Mouse (Mus musculus) A20 (cell line): ENCODE data around the gene Glis1.

Experiments used
- DNase-seq: peaks from one replicate; pipeline ENCODE4 v3.0.0-alpha.2; 2011; ENCODE audit warnings: low read depth, low spot score

Gene Glis1

GRCm38 (mm10) chr4:107623916-107624315 lies 189.5 kb downstream of the Glis1 start:
- DNase-seq: no peak

DNA sequence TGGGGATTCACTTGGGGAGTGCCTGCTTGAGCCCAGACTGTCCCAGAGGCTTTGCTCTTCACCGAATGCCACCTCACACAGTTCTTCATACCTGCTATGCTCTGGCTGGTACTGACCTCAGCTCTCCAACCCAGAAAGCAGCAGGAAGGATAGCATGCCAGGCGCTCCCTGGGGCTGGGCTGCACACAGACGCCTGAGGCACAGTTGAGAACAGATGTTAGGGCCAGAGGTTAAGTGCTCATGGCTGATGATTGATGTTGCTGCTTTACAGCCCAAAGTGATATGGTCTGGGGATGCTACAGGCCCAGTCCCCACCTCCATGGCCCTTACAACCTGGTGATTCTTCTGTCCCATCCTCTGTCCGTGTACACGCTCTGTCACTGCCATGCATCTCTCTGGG lies 190.6 kb downstream of the Glis1 start:
- no peak for DNase-seq

DNA sequence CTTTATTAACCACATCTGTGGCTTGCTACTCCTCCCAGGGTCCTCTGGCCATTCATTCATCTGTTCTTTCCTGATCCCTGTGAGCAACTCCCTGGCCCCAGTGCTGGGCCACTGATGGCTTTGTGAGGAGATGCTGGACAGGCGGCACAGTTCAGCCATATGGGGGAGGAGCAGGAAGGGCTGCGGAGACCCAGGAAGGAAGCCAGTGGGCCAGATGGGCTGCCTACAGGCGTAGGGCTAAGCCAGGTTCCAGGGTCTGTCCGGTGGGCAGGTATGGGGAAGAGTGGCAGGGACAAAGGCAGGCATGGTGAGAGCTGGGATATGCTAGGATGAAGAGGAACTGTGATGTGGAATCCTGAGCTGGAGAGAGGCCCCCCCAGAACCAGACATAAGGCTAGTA lies 193.8 kb downstream of the Glis1 start:
- DNase-seq: no peak

- DNase-seq: no peak
Observed at GRCm38 (mm10) chr4:107628921-107629411, 194.6 kb downstream of the Glis1 start.

DNA sequence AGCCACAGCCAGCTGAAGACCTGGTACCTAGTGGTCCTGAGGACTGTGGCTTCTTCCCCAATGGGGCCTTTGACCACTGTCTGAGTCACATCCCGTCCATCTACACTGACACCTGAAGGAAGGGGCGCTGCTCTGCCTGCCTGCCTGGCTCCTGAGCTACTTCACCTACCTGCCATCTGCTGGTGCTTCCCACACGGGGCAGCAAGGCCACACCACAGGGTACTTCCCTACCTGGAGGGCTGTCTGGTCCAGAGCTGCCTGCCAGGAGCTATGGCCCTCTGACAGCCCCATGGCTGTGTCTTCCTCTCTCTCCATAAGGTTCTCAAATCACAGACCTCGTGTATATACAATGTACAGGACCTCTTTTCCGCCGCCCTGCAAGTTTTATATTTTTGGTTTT lies 200.2 kb downstream of the Glis1 start:
- DNase-seq: no peak

- DNase-seq: no peak
Observed at GRCm38 (mm10) chr4:107636099-107636498, 201.7 kb downstream of the Glis1 start.

- DNase-seq: peak; percentile 50
Observed at GRCm38 (mm10) chr4:107637670-107638069, 203.3 kb downstream of the Glis1 start.

DNA sequence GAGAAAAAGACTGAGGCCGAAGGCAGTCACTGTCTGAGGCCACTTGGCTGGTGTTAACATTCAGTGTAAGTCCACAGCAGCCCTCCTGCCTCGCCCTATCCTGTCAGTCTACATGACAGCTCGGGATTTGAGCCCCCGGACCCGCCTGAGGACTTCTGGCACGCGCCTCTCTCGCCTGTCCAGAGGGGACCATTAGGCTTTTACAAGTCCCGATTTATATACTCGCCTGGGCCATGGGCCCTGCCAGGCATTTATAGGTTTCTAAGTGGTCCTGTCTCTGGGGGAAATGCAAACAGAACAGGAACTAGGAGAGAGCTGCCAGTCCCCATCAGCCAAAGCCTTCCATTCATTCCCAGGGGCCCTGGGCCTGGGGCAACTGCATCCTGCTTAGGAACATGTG lies 203.9 kb downstream of the Glis1 start:
- DNase-seq: no peak

DNA sequence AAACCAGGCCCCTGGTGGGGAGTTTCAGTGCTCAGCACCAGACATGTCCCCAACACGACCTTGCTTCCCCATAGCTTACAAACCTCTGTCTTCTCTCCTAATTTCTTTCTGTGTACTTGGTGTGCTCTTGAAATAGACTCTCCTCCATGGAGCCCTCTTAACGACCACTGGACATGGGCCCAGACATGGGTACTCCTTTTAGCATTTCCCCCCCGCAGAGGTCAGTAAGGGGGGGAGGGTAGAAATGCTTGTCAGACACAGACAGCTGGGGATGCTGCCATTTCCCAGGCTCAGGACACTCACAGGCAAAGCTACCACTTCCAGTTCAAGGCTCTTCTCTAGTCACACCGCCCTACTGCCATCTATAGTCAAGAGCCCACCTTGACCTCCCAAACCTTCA lies 207.2 kb downstream of the Glis1 start:
- DNase-seq: no peak

GRCm38 (mm10) chr4:107648959-107649485 lies 214.6 kb downstream of the Glis1 start:
- DNase-seq: no peak

DNA sequence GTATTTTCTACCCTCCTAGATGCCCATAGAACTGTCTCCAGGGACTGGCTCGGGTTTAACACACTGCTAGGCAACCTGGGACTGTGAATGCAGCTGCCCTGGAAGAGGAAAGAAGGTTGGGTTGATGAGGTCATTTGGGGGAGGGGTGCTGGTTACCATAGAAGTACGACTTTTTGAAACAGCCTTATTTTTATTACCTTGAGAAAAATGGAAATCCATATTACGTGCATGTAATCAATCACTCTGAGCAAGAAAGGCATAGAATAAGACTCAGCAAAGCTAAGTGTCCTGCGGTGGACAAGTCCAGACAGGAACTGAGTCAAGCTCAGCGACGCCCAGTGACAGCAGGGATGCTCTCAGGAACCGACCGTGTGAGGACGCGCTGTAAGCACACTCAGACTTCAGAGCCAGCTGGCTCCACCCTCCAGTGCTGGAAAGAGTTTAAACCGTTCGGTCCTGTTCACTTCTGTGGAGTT lies 216.7 kb downstream of the Glis1 start:
- DNase-seq: no peak

GRCm38 (mm10) chr4:107652598-107653279 lies 218.3 kb downstream of the Glis1 start:
- DNase-seq: peak; percentile 62

DNA sequence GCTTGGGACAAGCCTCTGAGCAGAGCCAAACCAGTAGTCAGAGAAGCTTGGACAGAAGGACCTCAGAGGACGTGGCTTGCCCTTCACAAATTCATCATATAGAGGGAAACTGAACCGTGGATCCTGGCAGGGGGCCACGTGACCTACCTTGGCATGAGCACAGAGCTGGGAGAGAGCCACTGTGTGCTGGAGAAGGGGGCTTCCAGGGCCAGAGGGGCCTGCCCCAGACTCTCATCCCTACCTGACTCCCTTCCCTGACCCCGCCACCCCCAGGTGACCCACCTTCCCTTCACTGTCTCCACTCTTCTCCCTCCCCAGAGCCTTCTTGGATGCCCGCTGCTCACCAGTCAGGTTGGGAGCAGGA lies 218.9 kb downstream of the Glis1 start:
- DNase-seq: no peak

- DNase-seq: no peak
Observed at GRCm38 (mm10) chr4:107660649-107661048, 226.3 kb downstream of the Glis1 start.

DNA sequence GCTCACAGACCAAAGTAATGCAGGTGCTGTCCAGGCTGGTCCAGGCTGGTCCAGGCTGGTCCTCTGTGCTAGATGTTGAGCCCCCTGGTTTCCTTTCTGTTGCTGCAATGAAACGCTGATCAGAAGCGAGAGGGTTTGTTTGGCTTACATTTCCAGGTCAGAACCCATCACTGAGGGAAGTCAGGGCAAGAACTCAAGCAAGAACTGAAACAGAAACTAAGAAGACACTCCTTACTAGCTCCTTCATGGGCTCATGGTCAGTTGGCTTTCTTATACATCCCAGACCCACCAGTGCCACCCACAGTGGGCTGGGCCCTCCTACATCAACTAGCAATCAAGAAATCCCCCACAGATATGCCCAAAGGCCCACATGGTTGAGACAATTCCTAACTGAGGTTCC lies 234.1 kb downstream of the Glis1 start:
- DNase-seq: no peak

- DNase-seq: no peak
Observed at GRCm38 (mm10) chr4:107670731-107671130, 236.3 kb downstream of the Glis1 start.

- DNase-seq: peak; percentile 85
Observed at GRCm38 (mm10) chr4:107673638-107674321, 239.4 kb downstream of the Glis1 start.

DNA sequence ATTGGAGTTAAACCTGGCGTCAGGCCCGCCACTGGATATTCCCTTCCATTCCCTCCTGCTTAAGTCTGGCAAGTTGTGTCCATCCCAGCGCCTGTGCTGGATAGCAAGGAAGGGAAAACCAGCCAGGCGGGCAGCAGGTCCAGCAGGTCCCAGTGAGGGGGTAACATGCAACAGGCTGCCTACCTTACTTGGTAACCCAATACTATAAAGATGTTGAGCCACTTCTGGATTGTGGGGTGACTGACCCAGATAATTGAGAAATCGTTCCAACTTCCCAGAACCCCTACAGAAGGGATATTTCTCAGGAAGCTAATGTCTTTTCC lies 239.9 kb downstream of the Glis1 start:
- no peak for DNase-seq

GRCm38 (mm10) chr4:107675645-107676044 lies 241.3 kb downstream of the Glis1 start:
- no peak for DNase-seq

DNA sequence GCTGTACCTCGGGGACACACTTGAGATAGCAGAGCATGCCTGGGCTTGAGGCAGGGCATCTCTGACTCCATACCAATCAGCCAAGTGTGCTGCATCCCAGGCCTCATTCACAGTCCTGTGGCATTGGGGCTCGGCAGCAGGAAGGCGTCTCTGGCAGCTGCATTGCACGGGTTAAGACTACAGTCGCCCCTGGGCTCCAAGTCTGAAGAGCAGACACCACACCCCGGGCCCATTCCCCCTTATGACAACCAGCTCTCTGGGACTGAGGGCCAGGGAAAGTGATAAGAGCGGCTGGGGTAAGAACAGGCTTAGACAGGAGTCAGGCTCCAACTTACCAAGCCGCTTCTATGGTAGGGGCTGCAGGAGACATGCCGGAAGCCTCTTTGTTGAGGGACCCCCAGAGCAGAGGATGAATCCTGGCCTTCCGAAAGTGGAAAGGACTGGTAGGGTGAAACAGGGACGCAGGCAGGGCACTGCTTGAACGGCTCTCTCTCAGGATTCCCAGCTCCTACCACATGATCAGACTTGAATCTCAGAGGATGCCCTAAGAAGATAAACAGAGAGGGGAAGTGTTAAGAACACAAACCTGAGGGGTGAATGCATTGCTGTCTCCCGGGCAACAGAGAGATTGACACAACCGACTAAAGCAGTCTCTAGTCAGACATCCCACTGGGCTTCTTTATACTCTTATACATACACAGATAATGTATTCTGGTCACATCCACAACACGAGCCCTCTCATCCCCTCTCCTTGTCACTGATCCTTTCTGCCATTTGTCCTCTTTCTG lies 246.1 kb downstream of the Glis1 start:
- no peak for DNase-seq

- peak; percentile 16 for DNase-seq
Observed at GRCm38 (mm10) chr4:107681099-107681849, 246.9 kb downstream of the Glis1 start.
